ENCODE assay signal across 20 mouse cellular contexts in genomic region chr7:80788002-80788401, GRCm38 (mm10). TPM values are rescaled to one million over a fixed set of nuclear protein-coding genes. Genes with fewer than 3 reads are reported as not detected.
A peak's percentile ranks its signal among the peaks of the same experiment; 100 is the strongest.
DNase-seq lines count a peak whose midpoint lies in the region; ATAC-seq and TF ChIP-seq lines count a peak whose summit lies in the region.
"Had no signal": no experiment of that assay in that cellular context is flagged by ENCODE, and none has a peak within 500 bp of the region (broad histone marks: within the 10 kb centered on the region; RNA-seq: fewer than 3 reads in every experiment).

No protein-coding gene starts in this region.

- no peak for ATAC-seq in lung, embryonic 15.5 days (ENCODE audit: borderline replicate concordance, extremely low read depth, low FRiP score, low TSS enrichment)
- ATAC-seq: forebrain, embryonic 14.5 days; inflammation-experienced regulatory T-cells, adult 6 months had no signal

- peak overlapping the region; percentile 83 for H3K27ac ChIP-seq in heart, embryonic 10.5 days
- peak overlapping the region; percentile 26; the same call in 1 of the 2 replicates for H3K27ac ChIP-seq in lung, embryonic 15.5 days
- H3K27ac ChIP-seq in layer of hippocampus, adult 2 months = no peak overlapping the region
- H3K27ac ChIP-seq: embryonic facial prominence, embryonic 12.5 days; hindbrain, embryonic 12.5 days; liver, embryonic 14.5 days had no signal

- no peak for TF ChIP-seq CTCF in layer of hippocampus, adult 2 months (conservative IDR thresholded peaks at IDR 0.05)

- H3K4me2 ChIP-seq in lung, embryonic 15.5 days = no peak overlapping the region
- H3K4me2 ChIP-seq: embryonic facial prominence, embryonic 12.5 days; hindbrain, embryonic 12.5 days had no signal

- no peaks in the 10 kb centered on the region for H3K27me3 ChIP-seq in heart, embryonic 10.5 days (ENCODE audit: insufficient read depth, poor library complexity, severe bottlenecking)
- no peaks in the 10 kb centered on the region for H3K27me3 ChIP-seq in lung, embryonic 15.5 days
- H3K27me3 ChIP-seq: embryonic facial prominence, embryonic 12.5 days; hindbrain, embryonic 12.5 days; megakaryocyte, embryonic 14.5 days had no signal

- H3K9ac ChIP-seq in lung, embryonic 15.5 days = no peak overlapping the region
- H3K9ac ChIP-seq: embryonic facial prominence, embryonic 12.5 days; hindbrain, embryonic 12.5 days; liver, embryonic 14.5 days had no signal

- no peak overlapping the region for H3K4me3 ChIP-seq in heart, embryonic 10.5 days
- no peak overlapping the region for H3K4me3 ChIP-seq in lung, embryonic 15.5 days
- H3K4me3 ChIP-seq in layer of hippocampus, adult 2 months = no peak overlapping the region
- H3K4me3 ChIP-seq: embryonic facial prominence, embryonic 12.5 days; hindbrain, embryonic 12.5 days; megakaryocyte, embryonic 14.5 days had no signal

- peaks cover 7% of the 10 kb centered on the region for H3K36me3 ChIP-seq in heart, embryonic 10.5 days
- H3K36me3 ChIP-seq in lung, embryonic 15.5 days = no peaks in the 10 kb centered on the region
- H3K36me3 ChIP-seq: embryonic facial prominence, embryonic 12.5 days had no signal

- H3K4me1 ChIP-seq in heart, embryonic 10.5 days = peaks cover 50% of the 10 kb centered on the region
- peaks cover 56% of the 10 kb centered on the region for H3K4me1 ChIP-seq in lung, embryonic 15.5 days

- peak; percentile 53 to 85 for DNase-seq in adrenal gland, adult (ENCODE audit: inconsistent age in 2 of 2, low spot score in 1 of 2)
- DNase-seq in adrenal gland, postnatal 4 days (ENCODE audit: low spot score in 2 of 2) = no peak
- no peak for DNase-seq in heart, embryonic 10.5 days (ENCODE audit: low spot score)
- no peak for DNase-seq in heart, adult 8-10 months (ENCODE audit: low spot score)
- no peak for DNase-seq in lung, postnatal 4 days
- no peak for DNase-seq in cerebellum, adult 11 months
- no peak for DNase-seq in layer of hippocampus, adult 2 months (ENCODE audit: low spot score in 2 of 2)
- DNase-seq: cerebellum, postnatal 10 days; kidney, adult 2 months; kidney, postnatal 4 days; lung, postnatal 10 days; midbrain, embryonic 14.5 days; thymus, postnatal 25 days had no signal

- H3K9me3 ChIP-seq in heart, embryonic 10.5 days = no peaks in the 10 kb centered on the region
- H3K9me3 ChIP-seq in lung, embryonic 15.5 days = no peaks in the 10 kb centered on the region
- H3K9me3 ChIP-seq: embryonic facial prominence, embryonic 12.5 days; hindbrain, embryonic 12.5 days; megakaryocyte, embryonic 14.5 days had no signal

- WGBS in heart, embryonic 10.5 days = 39% methylated on average over 7 of the region's 7 CpGs
- WGBS in lung, embryonic 15.5 days = 52% methylated on average over 7 of the region's 7 CpGs

RNA-seq across cellular contexts. Expression of gene Iqgap1, which starts 37.8 kb away (rescaled TPM):
- 100 to 1,000 TPM in 1 of 2 experiments, 10 to 100 TPM in 1; 92.0 to 107 TPM for total RNA-seq in adrenal gland, postnatal 4 days (2021)
- 37.7 and 39.5 TPM in 2 replicates for polyA plus RNA-seq in heart, embryonic 10.5 days (2016; fragmentation: Nextera tagmentation; extraction: Ambion mirVana)
- 10 to 100 TPM; 28.6 to 38.3 (median 31.5) TPM for total RNA-seq in heart, adult 8-10 months (2022)
- 107 and 115 TPM in 2 replicates for polyA plus RNA-seq in lung, embryonic 15.5 days (2015; fragmentation: Nextera tagmentation; extraction: Ambion mirVana)
- 10 to 100 TPM; 19.4 to 21.6 TPM for total RNA-seq in layer of hippocampus, adult 2 months (2021)

Comparison
In these comparisons a context has a peak if more than half of its experiments do, and no peak if none do; other contexts are left out.
1. DNase-seq: peak in adrenal gland, adult (2 of 2); none in adrenal gland, postnatal 4 days (0 of 2), heart, embryonic 10.5 days (single experiment), heart, adult 8-10 months (single experiment), lung, postnatal 4 days (0 of 2), cerebellum, adult 11 months (single experiment) and layer of hippocampus, adult 2 months (0 of 2).